Mouse (Mus musculus): ENCODE results near the gene Gan.

- TF ChIP-seq CTCF (IDR thresholded peaks at IDR 0.05; ENCODE audit: low read depth) (no peak), EP300 (IDR thresholded peaks at IDR 0.05; ENCODE audit: low read depth) (no peak)
Observed at GRCm38 (mm10) chr8:117262685-117263084, 104.8 kb downstream of the Gan start.
